Mouse (Mus musculus): ENCODE measurements around the gene 9830107B12Rik. TPM values are rescaled to one million over a fixed set of nuclear protein-coding genes. Genes with fewer than 3 reads are reported as not detected.

9830107B12Rik gene
- total RNA-seq, 1 experiment, result not detected

GRCm38 (mm10) chr17:48100441-48101417 lies 45.3 kb downstream of the 9830107B12Rik start:
- H3K36me3 ChIP-seq (ENCODE audit: control insufficient read depth, insufficient read depth, low read length, poor library complexity, severe bottlenecking), result no peaks in the 10 kb centered on the region
- peak; percentile 81 for DNase-seq (ENCODE audit: low read depth, low spot score)
- no peak overlapping the region; the same call in 1 of the 2 replicates for H3K9ac ChIP-seq (ENCODE audit: insufficient read depth, low read depth, low read length, poor library complexity, severe bottlenecking)
- H3K27ac ChIP-seq (ENCODE audit: insufficient read depth, low read depth, low read length, poor library complexity, severe bottlenecking), result no peak overlapping the region
- TF ChIP-seq ZC3H11A (IDR thresholded peaks at IDR 0.05; ENCODE audit: borderline replicate concordance, low read depth, low read length) (peak; percentile 12; the same call in 1 of the 2 replicates), CHD2 (IDR thresholded peaks at IDR 0.05; ENCODE audit: low read depth, low read length) (no peak)
- H3K4me1 ChIP-seq (ENCODE audit: control insufficient read depth in 2 of 2, insufficient read depth in 2 of 2, low read length in 2 of 2, poor library complexity in 1 of 2), result peaks cover 0 to 17% of the 10 kb centered on the region in 2 experiments; a peak in 2 of 4 replicates
- peak overlapping the region; percentile 4 to 22; a peak in 2 of 4 replicates for H3K4me3 ChIP-seq (ENCODE audit: insufficient read depth in 1 of 2, low read depth in 1 of 2, low read length in 2 of 2, poor library complexity in 1 of 2, severe bottlenecking in 1 of 2)
- in situ Hi-C loops (cut with MboI; ENCODE audit: low sequenced_read_pairs in 2 of 2, unreplicated experiment in 2 of 2), result no loop called here
- no peaks in the 10 kb centered on the region for H3K9me3 ChIP-seq (ENCODE audit: control insufficient read depth, insufficient read depth, low read depth, low read length)

DNA sequence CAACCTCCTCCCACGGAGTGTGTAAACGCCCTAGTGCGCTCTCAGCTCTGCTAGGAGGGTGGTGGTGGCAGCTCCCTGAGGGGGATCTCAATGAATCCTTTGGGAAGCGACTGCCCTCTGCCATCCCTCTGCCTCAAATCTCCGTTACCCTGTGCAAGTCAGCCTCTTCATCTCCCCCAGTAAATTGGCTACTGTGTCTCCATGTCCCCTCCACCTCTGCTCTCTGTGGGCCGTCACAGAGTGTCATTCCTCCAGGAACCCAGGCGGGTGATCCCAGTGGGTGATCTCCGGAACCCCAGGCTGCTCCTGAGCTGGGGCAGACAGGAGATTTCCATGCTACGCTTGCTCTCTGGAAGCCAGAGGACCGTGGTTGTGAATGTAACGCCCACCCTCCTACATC lies 46.8 kb downstream of the 9830107B12Rik start:
- in situ Hi-C loops (cut with MboI; ENCODE audit: low sequenced_read_pairs in 2 of 2, unreplicated experiment in 2 of 2), result loop anchor here in 1 of 2 experiments (10.0 kb wide), 1 partner anchor 305 kb away; no protein-coding TSS in a partner anchor
- H3K36me3 ChIP-seq (ENCODE audit: control insufficient read depth, insufficient read depth, low read length, poor library complexity, severe bottlenecking), result no peaks in the 10 kb centered on the region
- H3K4me1 ChIP-seq (ENCODE audit: control insufficient read depth in 2 of 2, insufficient read depth in 2 of 2, low read length in 2 of 2, poor library complexity in 1 of 2), result peaks cover 0 to 17% of the 10 kb centered on the region in 2 experiments; a peak in 2 of 4 replicates
- peak overlapping the region in 1 of 2 experiments; percentile 12; a peak in 1 of 4 replicates for H3K4me3 ChIP-seq (ENCODE audit: insufficient read depth in 1 of 2, low read depth in 1 of 2, low read length in 2 of 2, poor library complexity in 1 of 2, severe bottlenecking in 1 of 2)
- H3K9me3 ChIP-seq (ENCODE audit: control insufficient read depth, insufficient read depth, low read depth, low read length), result no peaks in the 10 kb centered on the region
- no peak overlapping the region for H3K9ac ChIP-seq (ENCODE audit: insufficient read depth, low read depth, low read length, poor library complexity, severe bottlenecking)
- no peak overlapping the region for H3K27ac ChIP-seq (ENCODE audit: insufficient read depth, low read depth, low read length, poor library complexity, severe bottlenecking)
- DNase-seq (ENCODE audit: low read depth, low spot score), result no peak
- TF ChIP-seq MAFK (IDR thresholded peaks at IDR 0.05; ENCODE audit: insufficient read depth, low read depth, low read length) (no peak), HCFC1 (IDR thresholded peaks at IDR 0.05; ENCODE audit: borderline replicate concordance, insufficient read depth, low read length) (no peak)

DNA sequence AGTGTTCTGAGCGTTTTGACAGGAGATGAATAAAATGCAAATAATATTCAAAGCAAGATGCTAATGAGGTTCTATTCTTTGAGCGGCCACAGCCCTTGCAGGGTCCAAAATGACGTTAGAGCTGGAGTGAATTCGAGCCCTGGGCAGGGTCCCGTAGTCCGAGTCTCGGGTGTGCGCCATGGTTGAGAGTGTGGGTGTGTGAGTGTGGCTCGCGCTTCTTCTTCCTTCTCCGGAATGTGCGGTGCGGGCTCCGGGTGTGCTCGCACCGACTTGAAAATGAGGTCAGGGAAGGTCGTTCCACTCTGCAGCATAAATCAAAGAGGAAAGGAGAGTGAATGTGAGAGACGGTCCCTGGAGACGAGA lies 47.6 kb downstream of the 9830107B12Rik start:
- peak overlapping the region; percentile 47; the same call in 1 of the 2 replicates for H3K9ac ChIP-seq (ENCODE audit: insufficient read depth, low read depth, low read length, poor library complexity, severe bottlenecking)
- H3K9me3 ChIP-seq (ENCODE audit: control insufficient read depth, insufficient read depth, low read depth, low read length), result no peaks in the 10 kb centered on the region
- in situ Hi-C loops (cut with MboI; ENCODE audit: low sequenced_read_pairs in 2 of 2, unreplicated experiment in 2 of 2), result loop anchor here in 1 of 2 experiments (10.0 kb wide), 1 partner anchor 304 kb away; no protein-coding TSS in a partner anchor
- no peak overlapping the region; the same call in 1 of the 2 replicates for H3K27ac ChIP-seq (ENCODE audit: insufficient read depth, low read depth, low read length, poor library complexity, severe bottlenecking)
- H3K4me3 ChIP-seq (ENCODE audit: insufficient read depth in 1 of 2, low read depth in 1 of 2, low read length in 2 of 2, poor library complexity in 1 of 2, severe bottlenecking in 1 of 2), result peak overlapping the region; percentile 18 to 37
- no peaks in the 10 kb centered on the region for H3K36me3 ChIP-seq (ENCODE audit: control insufficient read depth, insufficient read depth, low read length, poor library complexity, severe bottlenecking)
- DNase-seq (ENCODE audit: low read depth, low spot score), result no peak
- TF ChIP-seq HCFC1 (IDR thresholded peaks at IDR 0.05; ENCODE audit: borderline replicate concordance, insufficient read depth, low read length) (no peak), ZC3H11A (IDR thresholded peaks at IDR 0.05; ENCODE audit: borderline replicate concordance, low read depth, low read length) (no peak), ZNF384 (IDR thresholded peaks at IDR 0.05; ENCODE audit: low read depth, low read length) (no peak), MAFK (IDR thresholded peaks at IDR 0.05; ENCODE audit: insufficient read depth, low read depth, low read length) (no peak), CHD2 (IDR thresholded peaks at IDR 0.05; ENCODE audit: low read depth, low read length) (no peak)
- peaks cover 0 to 17% of the 10 kb centered on the region in 2 experiments; a peak in 2 of 4 replicates for H3K4me1 ChIP-seq (ENCODE audit: control insufficient read depth in 2 of 2, insufficient read depth in 2 of 2, low read length in 2 of 2, poor library complexity in 1 of 2)

GRCm38 (mm10) chr17:48097743-48098527 lies 48.1 kb downstream of the 9830107B12Rik start:
- no peaks in the 10 kb centered on the region for H3K36me3 ChIP-seq (ENCODE audit: control insufficient read depth, insufficient read depth, low read length, poor library complexity, severe bottlenecking)
- no peak for TF ChIP-seq ZC3H11A (IDR thresholded peaks at IDR 0.05; ENCODE audit: borderline replicate concordance, low read depth, low read length)
- TF ChIP-seq MAFK (IDR thresholded peaks at IDR 0.05; ENCODE audit: insufficient read depth, low read depth, low read length), result no peak
- no peak for TF ChIP-seq CHD2 (IDR thresholded peaks at IDR 0.05; ENCODE audit: low read depth, low read length)
- TF ChIP-seq ZNF384 (IDR thresholded peaks at IDR 0.05; ENCODE audit: low read depth, low read length), result no peak
- no peak for TF ChIP-seq HCFC1 (IDR thresholded peaks at IDR 0.05; ENCODE audit: borderline replicate concordance, insufficient read depth, low read length)
- H3K4me1 ChIP-seq (ENCODE audit: control insufficient read depth in 2 of 2, insufficient read depth in 2 of 2, low read length in 2 of 2, poor library complexity in 1 of 2), result peaks cover 0 to 17% of the 10 kb centered on the region in 2 experiments; a peak in 2 of 4 replicates
- H3K9me3 ChIP-seq (ENCODE audit: control insufficient read depth, insufficient read depth, low read depth, low read length), result no peaks in the 10 kb centered on the region
- H3K9ac ChIP-seq (ENCODE audit: insufficient read depth, low read depth, low read length, poor library complexity, severe bottlenecking), result no peak overlapping the region
- H3K27ac ChIP-seq (ENCODE audit: insufficient read depth, low read depth, low read length, poor library complexity, severe bottlenecking), result peak overlapping the region; percentile 24; the same call in 1 of the 2 replicates
- in situ Hi-C loops (cut with MboI; ENCODE audit: low sequenced_read_pairs in 2 of 2, unreplicated experiment in 2 of 2), result loop anchor here in 1 of 2 experiments (10.0 kb wide), 1 partner anchor 303 kb away; no protein-coding TSS in a partner anchor
- DNase-seq (ENCODE audit: low read depth, low spot score), result no peak
- peak overlapping the region; percentile 18 to 46 for H3K4me3 ChIP-seq (ENCODE audit: insufficient read depth in 1 of 2, low read depth in 1 of 2, low read length in 2 of 2, poor library complexity in 1 of 2, severe bottlenecking in 1 of 2)
